Mouse (Mus musculus): Measurements from ENCODE around the gene Retsat.

DNA sequence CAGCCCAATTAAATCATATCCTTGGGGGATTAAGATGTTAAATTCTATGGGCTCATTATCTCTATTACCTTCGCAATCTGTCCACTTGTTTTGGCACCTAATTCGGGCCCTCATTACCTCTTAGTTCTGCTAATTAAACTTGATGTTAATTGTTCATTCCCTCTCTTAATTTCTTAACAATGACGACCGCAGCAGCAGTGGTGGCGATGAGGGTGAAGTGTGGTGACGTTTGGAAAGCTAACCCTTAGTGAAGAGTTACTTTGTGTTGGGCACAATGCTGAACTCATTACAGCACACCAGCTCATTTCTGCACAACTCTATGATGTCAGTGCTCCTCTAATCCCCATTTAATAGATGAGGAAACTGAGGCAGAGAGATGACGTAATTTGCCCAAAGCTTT lies 47.1 kb downstream of the Retsat start:
- TF ChIP-seq CTCF (IDR thresholded peaks at IDR 0.05; ENCODE audit: borderline replicate concordance, control insufficient read depth, extremely low read depth, insufficient read depth, low read length, poor library complexity) (no peak), POLR2A (IDR thresholded peaks at IDR 0.05; ENCODE audit: control insufficient read depth, extremely low read depth, insufficient read depth, low read length, poor library complexity) (no peak)

Data from thymus, adult 2 months (tissue).